Mouse (Mus musculus) erythroblast, adult 5-6 weeks (primary cell): Measurements from ENCODE around the gene Adam12. TPM values are rescaled to one million over a fixed set of nuclear protein-coding genes. Genes with fewer than 3 reads are reported as not detected.

ENCODE experiments used
- ATAC-seq: replicated peaks from 2 replicates; pipeline ENCODE4 v1.8.0; 2016; ENCODE audit warnings: moderate number of reproducible peaks, mild to moderate bottlenecking, moderate TSS enrichment, inconsistent platforms; ENCODE audit not compliant: poor library complexity, low FRiP score, severe bottlenecking
- total RNA-seq, 2 experiments: library from RNA; stranded (forward) in 1 of 2; stranded (reverse) in 1 of 2; fragments of 150-400 nt in 1 of 2; fragments of 200-764, 138-1000 nt in 1 of 2; gene quantifications; 2 replicates each; pipeline versions ENCODE4 v1.2.3 to v1.2.4; 2015 to 2017; ENCODE audit warnings: low replicate concordance in 2 of 2

Gene Adam12
- total RNA-seq (2015; ENCODE audit: low replicate concordance) = not detected in 2 replicates
- 0.98 TPM in 1 of 2 replicates, not detected in the other for total RNA-seq (2017; ENCODE audit: low replicate concordance)

- ATAC-seq = no peak
Measured at GRCm38 (mm10) chr7:134231378-134232346, at the start of gene Adam12. TSS of gene Adam12 (minus strand) at chr7:134232146.

DNA sequence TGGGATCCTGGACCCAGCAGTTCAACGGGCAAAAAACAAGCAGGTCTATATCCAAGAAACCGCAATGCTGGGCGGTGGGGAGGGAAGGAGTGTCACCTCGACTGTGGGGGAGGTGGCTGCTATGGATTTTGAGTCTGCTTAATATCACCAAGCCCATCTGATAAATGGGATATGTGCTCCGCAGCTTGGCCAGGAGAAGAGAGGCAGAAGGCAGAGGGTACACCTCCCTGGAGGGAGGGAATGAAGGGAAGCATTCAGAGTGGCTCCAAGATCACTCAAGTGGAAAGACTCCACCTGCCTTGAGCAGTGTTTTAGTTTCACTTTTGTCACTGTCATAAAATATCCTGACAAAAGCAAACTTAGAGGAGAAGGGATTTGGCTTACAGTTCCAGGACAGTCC is 41.0 kb upstream of the Adam12 start:
- no peak for ATAC-seq

DNA sequence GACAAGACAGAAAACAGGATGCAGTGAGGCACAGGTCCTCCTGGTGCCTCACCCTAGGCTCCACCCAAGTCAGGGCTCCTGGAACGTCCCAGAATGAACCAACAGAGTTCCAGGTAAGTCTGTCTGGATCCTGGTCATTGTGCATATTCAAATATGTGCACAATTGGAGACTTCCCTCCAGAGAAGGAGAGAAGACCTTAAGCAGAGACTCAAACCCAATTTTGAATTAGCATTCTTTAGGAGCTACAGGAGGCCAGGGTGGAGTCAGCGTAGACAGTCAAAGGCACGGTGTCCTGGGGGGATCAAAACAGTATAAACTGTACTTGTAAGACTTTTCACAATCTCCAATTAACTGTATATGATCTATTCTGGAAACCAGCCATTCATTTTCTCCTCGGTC is 40.5 kb upstream of the Adam12 start:
- ATAC-seq = no peak

GRCm38 (mm10) chr7:134265783-134266182 is 33.8 kb upstream of the Adam12 start:
- no peak for ATAC-seq

- no peak; the same call in 1 of the 2 replicates for ATAC-seq
Measured at GRCm38 (mm10) chr7:134263146-134263906, 31.4 kb upstream of the Adam12 start.

DNA sequence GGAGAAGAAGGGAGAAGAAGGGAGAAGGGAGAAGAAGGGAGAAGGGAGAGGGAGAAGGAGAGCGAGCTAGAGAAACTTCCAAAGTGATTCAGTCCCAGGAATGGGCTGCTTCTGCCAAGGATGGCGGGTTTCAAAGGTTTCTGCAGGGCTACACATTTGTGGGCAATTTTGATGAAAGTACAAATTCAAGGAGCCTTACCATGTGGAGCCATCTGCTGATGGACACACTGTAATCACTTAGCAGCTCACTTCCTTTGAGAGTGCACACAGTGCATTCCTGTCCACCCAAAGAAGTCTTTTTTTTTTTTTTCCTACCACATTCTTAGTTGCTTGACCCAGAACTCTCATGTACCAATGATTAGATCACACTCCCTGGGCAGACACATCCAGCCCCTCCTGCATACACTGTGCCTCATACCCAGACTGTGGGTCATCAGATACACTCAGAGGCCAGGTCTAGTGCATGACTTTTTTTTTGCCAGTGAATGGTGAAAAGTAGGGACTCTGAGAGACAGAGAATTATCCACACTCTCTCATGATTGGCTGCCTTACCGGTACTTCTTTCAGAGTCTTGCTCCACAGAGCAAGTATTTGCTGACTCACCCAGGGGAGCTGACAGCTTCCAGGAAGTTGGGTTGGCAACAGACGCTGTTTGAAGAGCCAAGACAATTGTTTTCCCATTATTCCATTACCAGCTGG is 29.2 kb upstream of the Adam12 start:
- no peak for ATAC-seq

DNA sequence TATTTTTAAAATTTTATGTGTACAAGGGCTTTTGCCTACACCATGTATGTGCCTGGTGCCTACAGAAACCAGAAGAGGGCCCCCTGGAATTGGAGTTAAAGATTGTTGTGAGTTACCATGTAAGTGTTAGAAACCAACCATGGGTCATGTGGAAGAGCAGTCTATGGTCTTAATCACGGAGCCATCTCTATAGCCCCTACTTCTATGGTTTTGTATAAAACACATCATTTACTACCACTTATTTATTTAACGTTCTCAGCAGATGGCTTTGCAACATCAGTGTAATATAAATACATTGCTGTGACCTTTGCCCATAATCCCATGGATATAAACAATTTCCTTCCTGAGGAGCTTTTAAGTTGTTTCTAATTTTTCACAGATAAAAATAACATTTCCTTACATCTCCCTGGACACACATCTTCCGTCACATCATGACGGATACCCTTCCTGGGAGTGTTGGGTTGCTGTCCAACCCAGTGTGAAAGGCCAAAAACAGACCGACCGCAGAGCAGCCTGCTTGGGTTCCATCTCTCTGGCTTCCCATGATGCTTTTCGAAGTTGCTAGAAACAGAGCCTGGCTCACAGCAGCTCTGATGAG is 18.4 kb upstream of the Adam12 start:
- no peak for ATAC-seq

GRCm38 (mm10) chr7:134248041-134248440 is 16.1 kb upstream of the Adam12 start:
- ATAC-seq = no peak

- no peak for ATAC-seq
Measured at GRCm38 (mm10) chr7:134246624-134247023, 14.7 kb upstream of the Adam12 start.

GRCm38 (mm10) chr7:134242773-134243172 is 10.8 kb upstream of the Adam12 start:
- no peak for ATAC-seq

- ATAC-seq = no peak
Measured at GRCm38 (mm10) chr7:134241212-134241611, 9.3 kb upstream of the Adam12 start.

GRCm38 (mm10) chr7:134240579-134240978 is 8.6 kb upstream of the Adam12 start:
- ATAC-seq = no peak

- no peak for ATAC-seq
Measured at GRCm38 (mm10) chr7:134238863-134239262, 6.9 kb upstream of the Adam12 start.

DNA sequence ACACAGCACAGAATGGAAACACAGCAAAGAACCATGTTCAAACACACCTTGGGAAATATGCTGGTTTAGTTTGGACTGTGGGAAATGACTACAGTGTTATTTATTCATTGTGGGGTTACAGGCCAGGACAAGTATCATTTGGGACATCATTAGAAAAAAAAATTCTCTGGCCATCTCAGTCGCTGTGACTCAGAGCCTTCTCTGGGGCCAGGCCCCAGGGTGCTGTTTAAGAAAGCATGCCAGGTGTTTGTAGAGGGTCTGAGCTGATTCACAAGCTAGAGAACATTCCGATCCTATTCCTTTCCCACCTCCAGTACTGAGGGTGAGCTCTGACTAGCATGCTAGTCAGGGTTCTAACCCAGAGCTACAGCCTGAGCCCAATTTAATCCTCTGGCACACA is 5.4 kb upstream of the Adam12 start:
- no peak for ATAC-seq

DNA sequence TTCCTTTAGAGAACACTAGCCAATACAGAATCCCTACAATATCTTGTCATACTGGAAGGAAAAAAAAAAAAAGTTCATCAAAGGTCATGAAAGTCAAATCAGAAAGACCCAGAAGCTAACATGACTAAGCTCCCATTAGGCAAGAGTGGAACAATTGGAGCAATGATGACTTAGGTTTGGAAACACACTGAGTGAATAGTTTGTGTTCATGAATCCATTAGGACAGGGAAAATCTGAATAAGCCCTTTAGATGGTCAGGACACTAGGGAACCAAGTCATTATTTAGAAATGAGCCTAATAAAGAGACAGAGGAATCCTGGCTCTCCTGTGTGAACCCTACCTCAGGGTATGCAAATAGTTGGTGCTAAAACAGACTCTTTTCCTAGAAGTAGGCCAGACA is 4.8 kb upstream of the Adam12 start:
- ATAC-seq = no peak

DNA sequence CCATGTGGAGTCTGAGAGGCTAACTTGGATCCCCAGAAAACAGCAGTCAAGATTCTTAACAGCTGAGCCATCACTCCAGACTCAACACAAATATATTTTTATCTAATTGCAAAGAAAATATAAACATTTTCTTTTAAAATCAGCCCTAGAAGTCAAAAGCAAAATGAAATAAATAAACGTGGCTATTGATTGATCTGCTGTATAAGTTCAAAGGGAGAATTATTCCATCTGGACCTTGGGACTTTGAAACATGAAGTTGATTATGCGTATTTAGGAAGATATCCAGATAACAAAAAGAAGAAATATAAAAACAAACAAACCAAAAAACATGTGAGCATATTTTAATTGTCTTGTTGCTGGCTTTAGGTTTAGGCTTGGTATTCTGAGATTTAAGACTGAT is 3.6 kb upstream of the Adam12 start:
- no peak for ATAC-seq

DNA sequence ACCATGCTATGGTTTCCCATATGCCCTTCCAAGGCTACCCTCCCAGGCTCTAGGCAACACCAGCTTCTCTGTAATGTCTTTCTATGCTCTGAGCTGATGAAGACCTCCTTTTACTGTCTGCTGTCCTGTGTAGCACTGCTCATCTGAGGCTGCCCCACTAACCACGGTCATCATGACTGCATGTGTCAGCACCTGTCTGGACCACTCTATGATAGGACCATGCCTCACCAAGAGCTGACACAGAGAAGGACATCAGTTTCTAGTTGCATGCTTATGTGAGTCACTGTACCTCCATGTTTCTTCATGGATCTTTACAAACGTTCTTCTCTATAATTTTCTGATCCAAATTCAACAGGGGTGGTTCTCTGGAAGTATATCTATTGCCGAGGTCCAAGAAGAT is 1.2 kb downstream of the Adam12 start:
- ATAC-seq = no peak

- ATAC-seq = no peak
Measured at GRCm38 (mm10) chr7:134229899-134230298, 2.0 kb downstream of the Adam12 start.

DNA sequence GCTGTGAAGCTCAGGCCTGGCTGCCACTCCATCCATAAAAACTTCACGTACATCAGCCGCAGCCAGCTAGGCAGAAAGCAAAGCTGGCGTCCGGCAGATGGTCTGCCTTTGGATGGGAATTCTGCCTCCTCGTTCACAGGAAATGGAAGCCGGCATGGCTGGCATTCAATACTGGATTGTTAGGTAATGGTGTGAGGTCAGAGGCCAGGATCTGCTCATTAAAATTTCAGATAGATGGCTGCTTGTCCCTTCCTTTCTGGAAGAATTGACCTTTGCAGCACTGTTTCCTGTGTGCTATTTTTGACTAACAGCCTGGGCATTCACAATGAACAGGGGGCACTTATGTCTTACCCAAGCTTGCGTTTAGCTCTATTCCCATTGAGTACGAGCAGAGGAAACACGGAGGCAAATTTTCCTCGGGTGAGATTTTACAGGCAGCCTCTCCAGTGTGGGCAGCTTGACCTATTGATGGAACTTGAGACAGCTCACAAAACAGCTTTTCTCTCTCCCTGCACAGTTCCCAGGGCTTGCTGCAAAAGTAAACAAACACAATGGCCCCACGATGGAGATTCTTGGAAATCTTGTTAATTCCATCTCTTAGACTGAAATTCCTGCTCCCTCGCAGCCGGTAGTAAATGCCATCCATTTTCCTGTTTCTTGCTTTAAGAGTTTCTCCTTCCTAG is 4.0 kb downstream of the Adam12 start:
- no peak for ATAC-seq
